Mouse (Mus musculus) gastrocnemius, adult 18-20 months (tissue): Measurements from ENCODE around the gene Cnot11. TPM values are rescaled to one million over a fixed set of nuclear protein-coding genes. Genes with fewer than 3 reads are reported as not detected.

ENCODE experiments used
- DNase-seq: peaks from one replicate; pipeline ENCODE4 v3.0.0; 2021; ENCODE audit warnings: low spot score
- long read RNA-seq, 2 experiments: library from polyadenylated mRNA; stranded (forward); transcript quantifications; one replicate each; pipeline ENCODE4 v2.0.0; 2021
- total RNA-seq, 2 experiments: library from RNA; stranded (reverse); gene quantifications; 2 replicates each; pipeline ENCODE4 v1.2.3; 2021

Gene Cnot11
- 10 to 100 TPM; 19.0 to 20.8 TPM for total RNA-seq
- long read RNA-seq, experiment 1, transcript Cnot11-201 (7 exons, 3,162 nt), result major isoform, 20 of 24 reads
- long read RNA-seq, experiment 1, partial matches to known transcripts, result 1 of 24 reads
- long read RNA-seq, experiment 1, other reads (novel, unspliced or antisense), result 3 of 24 reads
- long read RNA-seq, experiment 2, transcript Cnot11-201 (7 exons, 3,162 nt), result major isoform, 25 of 26 reads
- long read RNA-seq, experiment 2, partial matches to known transcripts, result 0 of 26 reads
- long read RNA-seq, experiment 2, other reads (novel, unspliced or antisense), result 1 of 26 reads

- DNase-seq, result no peak
Measured at GRCm38 (mm10) chr1:39534831-39535230, at the start of gene Cnot11. Gene Cnot11 (plus strand): TSS chr1:39534992.

- no peak for DNase-seq
Measured at GRCm38 (mm10) chr1:39487370-39487769, 47.4 kb upstream of the Cnot11 start.

- DNase-seq, result no peak
Measured at GRCm38 (mm10) chr1:39493165-39493564, 41.6 kb upstream of the Cnot11 start.

- DNase-seq, result no peak
Measured at GRCm38 (mm10) chr1:39493664-39494063, 41.1 kb upstream of the Cnot11 start.

GRCm38 (mm10) chr1:39496995-39497394, 37.8 kb upstream of the Cnot11 start:
- no peak for DNase-seq

GRCm38 (mm10) chr1:39497748-39498147, 37.0 kb upstream of the Cnot11 start:
- DNase-seq, result no peak

GRCm38 (mm10) chr1:39499485-39499941, 35.3 kb upstream of the Cnot11 start:
- no peak for DNase-seq

GRCm38 (mm10) chr1:39502817-39503633, 31.8 kb upstream of the Cnot11 start:
- DNase-seq, result no peak

GRCm38 (mm10) chr1:39504261-39504660, 30.5 kb upstream of the Cnot11 start:
- peak; percentile 53 for DNase-seq

GRCm38 (mm10) chr1:39505600-39505999, 29.2 kb upstream of the Cnot11 start:
- DNase-seq, result no peak

GRCm38 (mm10) chr1:39511775-39512174, 23.0 kb upstream of the Cnot11 start:
- no peak for DNase-seq

- no peak for DNase-seq
Measured at GRCm38 (mm10) chr1:39512183-39512582, 22.6 kb upstream of the Cnot11 start.

GRCm38 (mm10) chr1:39515303-39515991, 19.3 kb upstream of the Cnot11 start:
- DNase-seq, result peak; percentile 72

- DNase-seq, result no peak
Measured at GRCm38 (mm10) chr1:39521326-39521725, 13.5 kb upstream of the Cnot11 start.

- DNase-seq, result peak; percentile 43
Measured at GRCm38 (mm10) chr1:39522519-39522918, 12.3 kb upstream of the Cnot11 start.

GRCm38 (mm10) chr1:39525763-39526162, 9.0 kb upstream of the Cnot11 start:
- no peak for DNase-seq

- DNase-seq, result no peak
Measured at GRCm38 (mm10) chr1:39526371-39527167, 8.2 kb upstream of the Cnot11 start.

GRCm38 (mm10) chr1:39527432-39527831, 7.4 kb upstream of the Cnot11 start:
- peak; percentile 70 for DNase-seq

- no peak for DNase-seq
Measured at GRCm38 (mm10) chr1:39528319-39528718, 6.5 kb upstream of the Cnot11 start.

GRCm38 (mm10) chr1:39530258-39530943, 4.4 kb upstream of the Cnot11 start:
- DNase-seq, result peak; percentile 84

- no peak for DNase-seq
Measured at GRCm38 (mm10) chr1:39531036-39531435, 3.8 kb upstream of the Cnot11 start.
